Mouse (Mus musculus) megakaryocyte, embryonic 14.5 days (primary cell): ENCODE results near the gene Hhipl1.

Experiments used
- FLI1 ChIP-seq: IDR thresholded peaks from 2 replicates; pipeline ENCODE4 v1.6.1; 2012; ENCODE audit warnings: low read length, inconsistent platforms, mixed read lengths
- GATA1 ChIP-seq: IDR thresholded peaks from 3 replicates; pipeline ENCODE4 v1.6.1; 2012; ENCODE audit warnings: mixed read lengths, low read length, inconsistent platforms, borderline replicate concordance

GRCm38 (mm10) chr12:108354284-108354683 is 48.2 kb downstream of the Hhipl1 start:
- no peak for TF ChIP-seq GATA1
- no peak for TF ChIP-seq FLI1
